Mouse (Mus musculus) lung, adult 2 months (tissue): Measurements from ENCODE around the gene Ncapd2. TPM values are rescaled to one million over a fixed set of nuclear protein-coding genes. Genes with fewer than 3 reads are reported as not detected.

ENCODE experiments used
- DNase-seq: peaks from one replicate; pipeline ENCODE4 v3.0.0; 2022
- H3K4me1 ChIP-seq: fragments of 200-500 bp; 2 replicates; pipeline ENCODE4 v1.6.1; 2011; ENCODE audit warnings: low read length; ENCODE audit not compliant: control insufficient read depth, insufficient read depth
- H3K4me3 ChIP-seq: fragments of 200-500 bp; replicated peaks from 2 replicates; pipeline ENCODE3; 2011; ENCODE audit warnings: low read depth, mild to moderate bottlenecking, control low read depth, low read length; ENCODE audit errors: extremely low read depth
- CTCF ChIP-seq: fragments of 200-500 bp; IDR thresholded peaks from 2 replicates; pipeline ENCODE4 v1.5.1; 2011; ENCODE audit warnings: mild to moderate bottlenecking, low read length, control low read depth; ENCODE audit not compliant: insufficient read depth
- POLR2A ChIP-seq: fragments of 200-500 bp; IDR thresholded peaks from 2 replicates; pipeline ENCODE4 v1.6.1; 2011; ENCODE audit warnings: low read depth, mild to moderate bottlenecking, control low read depth, low read length, borderline replicate concordance; ENCODE audit errors: extremely low read depth
- WGBS: fragments of 180-500 bp; shearing (Covaris S2); methylation state at CpG from one replicate; pipeline ENCODE4 v1.1.7; 2018; 5-methylcytosine and 5-hydroxymethylcytosine counted together
- polyA plus RNA-seq: library from polyadenylated mRNA; depleted of rRNA; stranded (reverse); fragments of >200 nt; gene quantifications from 2 replicates; pipeline ENCODE4 v1.2.3, GENCODE M21; 2012

Ncapd2 gene
- polyA plus RNA-seq, 1 experiment: 34.2 TPM

GRCm38 (mm10) chr6:125215148-125215954, 23.9 kb upstream of the Ncapd2 start, which contains the start of gene Vamp1:
TSS of gene Vamp1 (plus strand) at chr6:125215551.
- peak within 1 kb of the TSS; percentile 76 for H3K4me3 ChIP-seq
- TF ChIP-seq CTCF (no peak), POLR2A (peak; percentile 98; the same call in 1 of the 2 replicates)
- H3K4me1 ChIP-seq: no peaks in the 10 kb centered on the region
- under 1% methylated on average over 48 of the region's 48 CpGs for WGBS
- DNase-seq: peak; percentile 94

DNA sequence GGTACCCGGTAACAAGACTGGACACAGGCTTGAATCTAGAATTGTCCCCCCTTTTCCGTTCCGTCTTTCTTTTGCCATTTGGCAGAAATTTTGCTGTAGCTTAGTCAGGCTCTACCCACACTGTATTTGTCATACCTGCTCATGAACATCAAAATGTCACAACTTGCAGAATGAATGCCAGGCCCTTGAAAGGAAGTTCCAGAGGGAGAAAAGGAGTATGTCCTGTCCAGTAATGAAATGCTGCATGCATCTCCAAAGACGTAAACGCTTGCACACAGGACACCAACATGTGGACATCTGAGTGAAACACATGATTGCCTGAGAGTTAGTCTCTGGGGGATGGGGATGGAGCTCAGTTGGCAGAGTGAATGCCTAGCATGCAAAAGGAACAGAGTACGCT, 22.2 kb upstream of the Ncapd2 start:
- no peak for DNase-seq
- TF ChIP-seq POLR2A (no peak), CTCF (no peak)
- Histone ChIP-seq H3K4me1 (no peaks in the 10 kb centered on the region), H3K4me3 (no peak overlapping the region)
- WGBS: 79% methylated on average over 6 of the region's 6 CpGs

DNA sequence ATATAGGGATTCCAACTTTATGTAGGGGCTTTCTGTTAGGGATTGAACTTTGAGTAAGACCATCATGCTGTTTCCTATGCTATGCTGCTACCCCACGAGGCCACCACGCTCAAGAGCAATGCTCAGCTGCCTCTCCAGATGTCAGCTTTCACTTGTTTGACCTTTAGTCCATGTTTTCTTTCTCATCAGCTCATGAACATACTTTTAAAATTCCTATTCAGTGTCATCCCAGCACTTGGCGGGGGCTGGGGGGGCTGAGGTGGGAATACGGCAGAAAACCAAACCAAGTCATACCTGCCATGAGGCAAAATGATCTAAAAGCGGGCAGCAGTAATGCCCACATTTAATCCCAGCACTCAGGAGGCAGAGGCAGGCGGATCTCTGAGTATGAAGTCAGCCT, 21.6 kb upstream of the Ncapd2 start:
- Histone ChIP-seq H3K4me1 (no peaks in the 10 kb centered on the region), H3K4me3 (no peak overlapping the region)
- TF ChIP-seq CTCF: no peak
- TF ChIP-seq POLR2A: no peak
- WGBS: 61% methylated on average over 6 of the region's 6 CpGs
- DNase-seq: no peak

- Histone ChIP-seq H3K4me1 (no peaks in the 10 kb centered on the region), H3K4me3 (no peak overlapping the region)
- WGBS: 19% methylated on average over 2 of the region's 2 CpGs
- no peak for TF ChIP-seq CTCF
- TF ChIP-seq POLR2A: no peak
- DNase-seq: no peak
Measured at GRCm38 (mm10) chr6:125212621-125213020, 21.1 kb upstream of the Ncapd2 start.

GRCm38 (mm10) chr6:125210436-125210835, 18.9 kb upstream of the Ncapd2 start:
- Histone ChIP-seq H3K4me3 (no peak overlapping the region), H3K4me1 (no peaks in the 10 kb centered on the region)
- TF ChIP-seq CTCF (no peak), POLR2A (no peak)
- 93% methylated on average over 1 of the region's 1 CpGs for WGBS
- no peak for DNase-seq

DNA sequence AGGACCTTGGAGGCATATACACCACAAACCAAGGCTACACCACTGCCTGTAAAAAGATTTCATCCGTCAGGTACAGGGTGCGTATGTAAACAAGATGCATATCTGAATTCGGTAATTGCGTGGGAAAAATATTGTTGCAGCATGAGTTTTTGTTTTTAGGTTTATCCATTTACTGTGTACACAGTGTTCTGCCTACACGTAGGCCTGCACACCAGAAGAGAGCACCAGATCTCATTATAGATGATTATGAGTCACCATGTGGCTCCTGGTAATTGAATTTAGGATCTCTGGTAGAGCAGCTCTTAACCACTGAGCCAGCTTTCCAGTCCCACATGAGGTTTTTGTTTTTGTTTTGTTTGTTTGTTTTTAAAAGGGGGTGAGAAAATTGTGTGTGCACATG, 5.7 kb upstream of the Ncapd2 start:
- no peak overlapping the region for H3K4me3 ChIP-seq
- no peak for DNase-seq
- no peaks in the 10 kb centered on the region; the same call in 1 of the 2 replicates for H3K4me1 ChIP-seq
- no peak for TF ChIP-seq POLR2A
- TF ChIP-seq CTCF: no peak
- 81% methylated on average over 5 of the region's 5 CpGs for WGBS

GRCm38 (mm10) chr6:125196301-125196700, 4.8 kb upstream of the Ncapd2 start:
- DNase-seq: no peak
- 75% methylated on average over 3 of the region's 3 CpGs for WGBS
- Histone ChIP-seq H3K4me3 (no peak overlapping the region), H3K4me1 (no peaks in the 10 kb centered on the region; the same call in 1 of the 2 replicates)
- TF ChIP-seq POLR2A (no peak), CTCF (no peak)

DNA sequence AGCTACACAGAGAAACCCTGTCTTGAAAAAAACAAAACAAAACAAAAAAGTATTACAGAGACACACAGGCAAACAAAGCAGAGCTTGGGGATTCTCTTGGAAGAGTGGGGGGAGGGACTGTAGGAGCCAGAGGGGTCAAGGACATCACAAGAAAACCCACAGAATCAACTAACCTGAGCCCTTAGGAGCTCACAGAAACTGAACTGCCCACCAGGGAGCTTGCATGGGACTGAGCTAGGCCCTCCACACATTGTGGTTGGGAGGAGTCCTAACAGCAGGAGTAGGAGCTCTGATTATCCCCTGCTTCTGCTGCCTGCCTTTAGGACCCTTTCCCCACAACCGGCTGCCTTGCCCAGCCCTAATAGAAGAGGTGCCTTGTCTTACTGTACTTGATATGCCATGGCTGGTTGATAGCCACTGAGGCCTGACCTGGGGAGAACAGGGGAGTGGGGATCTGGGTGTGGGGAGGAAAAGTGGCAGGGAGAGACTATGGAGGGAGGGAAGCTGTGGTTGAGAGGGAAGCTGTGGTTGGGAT, 4.1 kb upstream of the Ncapd2 start:
- DNase-seq: no peak
- Histone ChIP-seq H3K4me1 (no peaks in the 10 kb centered on the region; the same call in 1 of the 2 replicates), H3K4me3 (no peak overlapping the region)
- TF ChIP-seq POLR2A (no peak), CTCF (no peak)
- WGBS: 53% methylated on average over 1 of the region's 1 CpGs

DNA sequence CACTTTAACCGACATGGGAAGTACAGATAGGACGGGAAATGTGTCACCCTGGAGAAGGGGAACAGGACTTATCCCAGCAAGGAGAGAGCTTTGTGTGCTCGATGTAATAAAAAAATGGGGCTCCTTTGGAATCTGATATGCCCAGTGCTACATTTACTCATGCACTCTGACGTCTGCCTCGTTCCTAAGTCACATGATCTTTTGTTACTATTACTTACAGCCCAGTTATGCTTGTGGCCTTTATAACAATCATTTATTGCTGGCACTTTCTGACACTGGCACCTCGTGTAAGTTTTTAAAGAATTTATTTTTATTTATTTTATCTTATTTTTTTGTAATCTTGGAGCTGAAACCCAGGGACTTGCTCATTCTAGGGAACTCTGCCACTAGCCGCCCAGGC, 1.9 kb upstream of the Ncapd2 start:
- TF ChIP-seq POLR2A (no peak), CTCF (no peak)
- Histone ChIP-seq H3K4me3 (no peak overlapping the region), H3K4me1 (no peaks in the 10 kb centered on the region; the same call in 1 of the 2 replicates)
- no peak for DNase-seq
- WGBS: 50% methylated on average over 7 of the region's 7 CpGs

GRCm38 (mm10) chr6:125192841-125193240, 1.3 kb upstream of the Ncapd2 start:
- no peak for TF ChIP-seq POLR2A
- no peak for TF ChIP-seq CTCF
- no peaks in the 10 kb centered on the region; the same call in 1 of the 2 replicates for H3K4me1 ChIP-seq
- 24% methylated on average over 5 of the region's 5 CpGs for WGBS
- H3K4me3 ChIP-seq: peak overlapping the region; percentile 89
- DNase-seq: no peak
